Mouse (Mus musculus) myocyte (in vitro differentiated cells): ENCODE data around the gene Hoxc8. TPM values are rescaled to one million over a fixed set of nuclear protein-coding genes. Genes with fewer than 3 reads are reported as not detected.

ENCODE experiments used
- H3K27me3 ChIP-seq: one replicate; pipeline ENCODE4 v1.6.1; 2011; ENCODE audit not compliant: control insufficient read depth, insufficient read depth, insufficient read length
- H3K36me3 ChIP-seq: one replicate; pipeline ENCODE4 v1.6.1; 2011; ENCODE audit not compliant: control insufficient read depth, insufficient read depth
- H3K4me2 ChIP-seq: one replicate; pipeline ENCODE4 v1.6.1; 2011; ENCODE audit warnings: low read depth, control low read depth
- H3K4me3 ChIP-seq: one replicate; pipeline ENCODE4 v1.5.1; 2011; ENCODE audit warnings: mild to moderate bottlenecking, control low read depth, moderate library complexity
- H3K79me2 ChIP-seq: one replicate; pipeline ENCODE4 v1.6.1; 2011; ENCODE audit not compliant: control insufficient read depth, insufficient read depth
- H3ac ChIP-seq: one replicate; pipeline ENCODE4 v1.6.1; 2011; ENCODE audit not compliant: control insufficient read depth, insufficient read length
- CEBPB ChIP-seq: IDR thresholded peaks from 2 replicates; pipeline ENCODE4 v1.6.1; 2011; ENCODE audit warnings: mild to moderate bottlenecking, moderate library complexity; ENCODE audit not compliant: poor library complexity, insufficient read depth, severe bottlenecking
- E2F4 ChIP-seq: IDR thresholded peaks from one replicate; pipeline ENCODE4 v1.6.1; 2011; ENCODE audit warnings: mild to moderate bottlenecking, control low read depth, moderate library complexity; ENCODE audit not compliant: insufficient read depth
- MAX ChIP-seq: IDR thresholded peaks from one replicate; pipeline ENCODE4 v1.6.1; 2011; ENCODE audit warnings: low read depth, mild to moderate bottlenecking, control low read depth
- MYOD1 ChIP-seq, 3 experiments: IDR thresholded peaks; one replicate each; pipeline ENCODE4 v1.6.1; 2011; ENCODE audit warnings: control low read depth in 2 of 3, low read depth in 2 of 3, mild to moderate bottlenecking in 2 of 3, moderate library complexity in 1 of 3; ENCODE audit not compliant: insufficient read length in 2 of 3, control insufficient read depth in 1 of 3
- MYOG ChIP-seq, 3 experiments: IDR thresholded peaks; one replicate each; pipeline ENCODE4 v1.6.1; 2011; ENCODE audit warnings: control low read depth in 2 of 3, low read depth in 2 of 3, mild to moderate bottlenecking in 2 of 3; ENCODE audit not compliant: insufficient read length in 2 of 3, control insufficient read depth in 1 of 3, insufficient read depth in 1 of 3
- POLR2A ChIP-seq: IDR thresholded peaks from one replicate; pipeline ENCODE4 v1.6.1; 2011; ENCODE audit warnings: low read depth, mild to moderate bottlenecking, control low read depth, moderate library complexity; ENCODE audit not compliant: insufficient read length
- POLR2AphosphoS2 ChIP-seq: IDR thresholded peaks from one replicate; pipeline ENCODE4 v1.6.1; 2011; ENCODE audit warnings: low read depth, control low read depth; ENCODE audit not compliant: insufficient read length
- REST ChIP-seq: IDR thresholded peaks from one replicate; pipeline ENCODE4 v1.6.1; 2011; ENCODE audit warnings: mild to moderate bottlenecking, control low read depth, moderate library complexity; ENCODE audit not compliant: insufficient read depth, insufficient read length
- SRF ChIP-seq: IDR thresholded peaks from one replicate; pipeline ENCODE4 v1.6.1; 2011; ENCODE audit warnings: low read depth; ENCODE audit not compliant: control insufficient read depth, insufficient read length
- TCF12 ChIP-seq: IDR thresholded peaks from one replicate; pipeline ENCODE4 v1.6.1; 2011; ENCODE audit warnings: mild to moderate bottlenecking, control low read depth; ENCODE audit not compliant: poor library complexity, insufficient read depth, severe bottlenecking
- TCF3 ChIP-seq: IDR thresholded peaks from one replicate; pipeline ENCODE4 v1.6.1; 2011; ENCODE audit warnings: low read depth, control low read depth; ENCODE audit not compliant: insufficient read length
- USF1 ChIP-seq: IDR thresholded peaks from one replicate; pipeline ENCODE4 v1.6.1; 2011; ENCODE audit warnings: low read depth, mild to moderate bottlenecking, control low read depth, moderate library complexity
- polyA plus RNA-seq: library from polyadenylated mRNA; unstranded; fragments of >200 nt; fragmentation: generic; extraction: Trizol; gene quantifications from one replicate; pipeline ENCODE4 v1.2.1, GENCODE M21; 2012; ENCODE audit warnings: missing spikeins

Gene Hoxc8
- polyA plus RNA-seq, 1 experiment = 0.71 TPM

DNA sequence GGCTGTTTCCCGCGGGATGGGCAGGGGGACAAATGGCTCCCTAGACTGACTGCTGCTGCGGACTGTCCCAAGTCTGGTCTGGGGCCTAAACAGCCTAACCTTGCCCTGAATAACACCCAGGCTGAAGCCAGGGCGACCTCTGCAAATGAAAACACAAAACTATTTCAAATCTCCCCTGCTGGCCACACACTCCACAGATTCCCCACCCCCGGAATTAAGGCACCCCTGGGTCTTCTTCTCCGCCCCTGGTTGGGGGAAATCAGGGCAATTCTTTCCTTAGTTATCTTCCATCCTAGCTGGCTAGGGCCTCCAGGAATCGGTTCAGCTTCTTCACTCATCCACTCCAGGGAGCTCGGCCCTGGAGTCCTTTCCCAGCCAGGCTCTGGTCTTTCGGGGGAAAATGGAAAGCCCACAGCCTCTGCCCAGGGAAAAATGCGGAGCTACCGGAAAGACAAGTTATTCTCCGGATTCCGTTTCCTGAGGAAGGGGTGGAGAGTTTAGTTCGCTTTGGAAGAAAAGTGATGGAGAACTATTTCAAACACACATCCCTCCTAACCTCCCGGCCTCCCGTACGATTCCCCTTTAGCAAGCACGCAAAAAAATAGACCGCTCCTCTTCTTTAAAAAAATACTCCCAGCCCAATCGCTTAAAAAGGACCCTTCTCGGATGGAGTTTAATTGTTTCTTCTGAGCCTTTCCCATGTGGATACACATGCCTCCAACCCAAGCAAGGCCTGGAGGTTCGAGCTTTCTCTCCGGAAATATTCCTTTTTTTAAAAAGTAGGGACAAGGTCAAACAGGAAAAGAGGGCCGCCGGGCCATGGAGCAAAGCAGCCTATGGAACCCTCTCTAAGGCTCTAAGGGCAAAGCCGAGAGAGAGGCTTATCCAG is 25.2 kb upstream of the Hoxc8 start:
- H3K4me2 ChIP-seq = peak overlapping the region; percentile 100
- TF ChIP-seq REST (no peak), USF1 (no peak), TCF3 (no peak), MYOG (IDR thresholded peaks at IDR 0.05; ENCODE audit: control insufficient read depth in 1 of 3, insufficient read depth in 1 of 3, insufficient read length in 2 of 3, low read depth in 2 of 3) (no peak), SRF (no peak), POLR2A (peak; percentile 65), CEBPB (no peak), TCF12 (no peak), E2F4 (no peak), MYOD1 (IDR thresholded peaks at IDR 0.05; ENCODE audit: control insufficient read depth in 1 of 3, insufficient read length in 2 of 3, low read depth in 2 of 3) (no peak), MAX (no peak), POLR2AphosphoS2 (peak; percentile 25)
- H3ac ChIP-seq = peak overlapping the region; percentile 32
- H3K79me2 ChIP-seq = peaks cover 95% of the 10 kb centered on the region
- H3K4me3 ChIP-seq = peak overlapping the region; percentile 85
- no peaks in the 10 kb centered on the region for H3K36me3 ChIP-seq
- no peaks in the 10 kb centered on the region for H3K27me3 ChIP-seq

DNA sequence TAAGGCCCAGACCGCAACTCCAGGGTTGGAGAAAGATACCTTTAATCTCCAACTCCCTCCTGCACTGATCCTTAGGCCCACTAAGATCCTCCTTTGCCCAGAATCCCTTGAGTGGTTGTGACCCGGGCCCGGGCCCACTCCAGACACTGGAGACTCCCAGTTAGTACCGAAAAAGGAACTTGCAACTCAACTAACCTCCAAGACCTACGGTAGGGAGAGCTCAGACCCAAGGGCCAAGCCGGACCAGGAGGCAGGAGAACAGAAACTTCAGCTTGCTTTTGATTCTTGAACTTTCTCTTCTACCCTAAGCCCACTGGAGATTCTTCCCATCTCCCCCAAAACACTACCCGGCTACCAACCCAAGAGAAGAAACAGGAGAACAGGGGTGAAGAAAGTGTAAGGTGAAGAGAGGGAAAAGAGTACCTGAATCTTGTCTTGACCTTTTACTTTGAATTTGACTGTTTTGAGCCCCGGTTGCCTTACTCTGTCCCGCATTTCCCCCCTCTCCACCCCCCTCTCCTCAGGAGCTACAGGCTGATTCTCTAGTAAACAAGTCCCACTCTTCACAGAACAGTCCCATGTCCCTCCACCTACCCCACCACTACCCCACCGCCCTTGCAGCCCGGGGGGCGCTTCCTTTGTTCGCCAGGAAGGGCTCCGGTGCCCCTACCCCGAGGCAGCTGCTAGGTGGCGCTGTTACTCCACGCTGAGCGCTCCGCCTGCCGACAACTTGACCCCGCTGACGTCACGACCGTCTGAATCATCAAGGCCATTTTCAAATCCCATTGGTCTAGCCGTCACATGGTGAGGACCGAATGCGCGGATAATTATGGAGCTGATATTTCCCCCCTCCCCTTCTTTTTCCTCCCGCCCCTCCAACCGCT is 24.3 kb upstream of the Hoxc8 start:
- Histone ChIP-seq H3K4me3 (peak overlapping the region; percentile 85), H3ac (peak overlapping the region; percentile 32), H3K36me3 (no peaks in the 10 kb centered on the region), H3K4me2 (peak overlapping the region; percentile 100), H3K79me2 (peaks cover 96% of the 10 kb centered on the region), H3K27me3 (no peaks in the 10 kb centered on the region)
- TF ChIP-seq REST (no peak), MYOD1 (IDR thresholded peaks at IDR 0.05; ENCODE audit: control insufficient read depth in 1 of 3, insufficient read length in 2 of 3, low read depth in 2 of 3) (peak in 2 of 3 experiments; percentile 42 to 44), E2F4 (no peak), TCF3 (no peak), TCF12 (no peak), POLR2AphosphoS2 (peak; percentile 59), MAX (no peak), CEBPB (no peak), USF1 (peak; percentile 97), MYOG (IDR thresholded peaks at IDR 0.05; ENCODE audit: control insufficient read depth in 1 of 3, insufficient read depth in 1 of 3, insufficient read length in 2 of 3, low read depth in 2 of 3) (peak in 2 of 3 experiments; percentile 24 to 60), POLR2A (peak; percentile 8), SRF (peak; percentile 43)

DNA sequence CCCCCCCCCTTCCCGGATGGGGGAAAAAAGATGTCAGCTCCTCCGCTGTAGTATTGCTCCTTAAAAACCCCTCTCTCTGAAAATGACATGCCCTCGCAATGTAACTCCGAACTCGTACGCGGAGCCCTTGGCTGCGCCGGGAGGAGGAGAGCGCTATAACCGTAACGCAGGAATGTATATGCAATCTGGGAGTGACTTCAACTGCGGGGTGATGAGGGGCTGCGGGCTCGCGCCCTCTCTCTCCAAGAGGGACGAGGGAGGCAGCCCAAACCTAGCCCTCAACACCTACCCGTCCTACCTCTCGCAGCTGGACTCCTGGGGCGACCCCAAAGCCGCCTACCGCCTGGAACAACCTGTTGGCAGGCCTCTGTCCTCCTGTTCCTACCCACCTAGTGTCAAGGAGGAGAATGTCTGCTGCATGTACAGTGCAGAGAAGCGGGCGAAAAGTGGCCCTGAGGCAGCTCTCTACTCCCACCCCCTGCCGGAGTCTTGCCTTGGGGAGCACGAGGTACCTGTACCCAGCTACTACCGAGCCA is 23.6 kb upstream of the Hoxc8 start, which contains the start of gene Hoxc10:
Hoxc10 (plus strand) TSS at position 21 of the 536 bp plus-strand sequence.
- peak within 1 kb of the TSS; percentile 32 for H3ac ChIP-seq
- no peaks in the 10 kb centered on the region for H3K36me3 ChIP-seq
- H3K4me3 ChIP-seq = peak within 1 kb of the TSS; percentile 85
- H3K4me2 ChIP-seq = peak within 1 kb of the TSS; percentile 100
- no peaks in the 10 kb centered on the region for H3K27me3 ChIP-seq
- H3K79me2 ChIP-seq = peaks cover 96% of the 10 kb centered on the region
- TF ChIP-seq POLR2A (peak; percentile 38), MAX (no peak), REST (no peak), MYOG (IDR thresholded peaks at IDR 0.05; ENCODE audit: control insufficient read depth in 1 of 3, insufficient read depth in 1 of 3, insufficient read length in 2 of 3, low read depth in 2 of 3) (no peak)

DNA sequence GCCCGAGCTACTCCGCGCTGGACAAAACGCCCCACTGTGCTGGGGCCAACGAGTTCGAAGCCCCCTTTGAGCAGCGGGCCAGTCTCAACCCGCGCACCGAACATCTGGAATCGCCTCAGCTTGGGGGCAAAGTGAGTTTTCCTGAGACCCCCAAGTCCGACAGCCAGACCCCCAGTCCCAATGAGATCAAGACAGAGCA is 23.2 kb upstream of the Hoxc8 start, which contains the start of gene Hoxc5:
Hoxc5 (plus strand) TSS at position 132 of the 199 bp plus-strand sequence.
- Histone ChIP-seq H3K79me2 (peaks cover 96% of the 10 kb centered on the region), H3K4me3 (peak within 1 kb of the TSS; percentile 85), H3K27me3 (no peaks in the 10 kb centered on the region), H3K36me3 (no peaks in the 10 kb centered on the region), H3ac (peak within 1 kb of the TSS; percentile 32), H3K4me2 (peak within 1 kb of the TSS; percentile 100)
- TF ChIP-seq CEBPB = no peak
- TF ChIP-seq USF1 = no peak
- TF ChIP-seq SRF = no peak
- TF ChIP-seq MYOG (IDR thresholded peaks at IDR 0.05; ENCODE audit: control insufficient read depth in 1 of 3, insufficient read depth in 1 of 3, insufficient read length in 2 of 3, low read depth in 2 of 3) = no peak
- TF ChIP-seq POLR2AphosphoS2 = no peak
- no peak for TF ChIP-seq REST
- TF ChIP-seq TCF12 = no peak
- TF ChIP-seq POLR2A = no peak
- no peak for TF ChIP-seq E2F4
- no peak for TF ChIP-seq MAX
- no peak for TF ChIP-seq TCF3
- TF ChIP-seq MYOD1 (IDR thresholded peaks at IDR 0.05; ENCODE audit: control insufficient read depth in 1 of 3, insufficient read length in 2 of 3, low read depth in 2 of 3) = no peak
